Mouse (Mus musculus) bone marrow, adult 2 months (tissue): ENCODE data around the gene Cdhr4. TPM values are rescaled to one million over a fixed set of nuclear protein-coding genes. Genes with fewer than 3 reads are reported as not detected.

Experiments
- H3K27ac ChIP-seq: fragments of 200-500 bp; 2 replicates; pipeline ENCODE4 v1.5.1; 2012; ENCODE audit warnings: low read depth, mild to moderate bottlenecking, control low read depth, inconsistent platforms, low read length; ENCODE audit not compliant: control insufficient read depth, poor library complexity, insufficient read depth
- H3K4me1 ChIP-seq: fragments of 200-500 bp; 2 replicates; pipeline ENCODE4 v1.6.1; 2011; ENCODE audit warnings: low read length; ENCODE audit not compliant: control insufficient read depth, insufficient read depth
- H3K4me3 ChIP-seq: fragments of 200-500 bp; replicated peaks from 2 replicates; pipeline ENCODE3; 2011; ENCODE audit warnings: mild to moderate bottlenecking, low read depth, low read length, control low read depth; ENCODE audit not compliant: control insufficient read depth
- CTCF ChIP-seq: fragments of 200-500 bp; IDR thresholded peaks from 2 replicates; pipeline ENCODE4 v1.5.1; 2011; ENCODE audit warnings: low read length, control low read depth; ENCODE audit not compliant: control insufficient read depth, insufficient read depth
- POLR2A ChIP-seq: fragments of 200-500 bp; IDR thresholded peaks from 2 replicates; pipeline ENCODE4 v1.6.1; 2011; ENCODE audit warnings: low read depth, mild to moderate bottlenecking, control low read depth, low read length, borderline replicate concordance; ENCODE audit not compliant: control insufficient read depth
- WGBS: fragments of 180-500 bp; shearing (Covaris S2); methylation state at CpG from one replicate; pipeline ENCODE4 v1.1.7; 2018; 5-methylcytosine and 5-hydroxymethylcytosine counted together
- polyA plus RNA-seq: library from polyadenylated mRNA; stranded (reverse); fragments of >200 nt; gene quantifications from 2 replicates; pipeline ENCODE4 v1.2.4, GENCODE M21; 2011; ENCODE audit warnings: low replicate concordance; ENCODE audit not compliant: missing spikeins, insufficient read depth, insufficient read length

Cdhr4 gene
- polyA plus RNA-seq, 1 experiment: 23.4 TPM

DNA sequence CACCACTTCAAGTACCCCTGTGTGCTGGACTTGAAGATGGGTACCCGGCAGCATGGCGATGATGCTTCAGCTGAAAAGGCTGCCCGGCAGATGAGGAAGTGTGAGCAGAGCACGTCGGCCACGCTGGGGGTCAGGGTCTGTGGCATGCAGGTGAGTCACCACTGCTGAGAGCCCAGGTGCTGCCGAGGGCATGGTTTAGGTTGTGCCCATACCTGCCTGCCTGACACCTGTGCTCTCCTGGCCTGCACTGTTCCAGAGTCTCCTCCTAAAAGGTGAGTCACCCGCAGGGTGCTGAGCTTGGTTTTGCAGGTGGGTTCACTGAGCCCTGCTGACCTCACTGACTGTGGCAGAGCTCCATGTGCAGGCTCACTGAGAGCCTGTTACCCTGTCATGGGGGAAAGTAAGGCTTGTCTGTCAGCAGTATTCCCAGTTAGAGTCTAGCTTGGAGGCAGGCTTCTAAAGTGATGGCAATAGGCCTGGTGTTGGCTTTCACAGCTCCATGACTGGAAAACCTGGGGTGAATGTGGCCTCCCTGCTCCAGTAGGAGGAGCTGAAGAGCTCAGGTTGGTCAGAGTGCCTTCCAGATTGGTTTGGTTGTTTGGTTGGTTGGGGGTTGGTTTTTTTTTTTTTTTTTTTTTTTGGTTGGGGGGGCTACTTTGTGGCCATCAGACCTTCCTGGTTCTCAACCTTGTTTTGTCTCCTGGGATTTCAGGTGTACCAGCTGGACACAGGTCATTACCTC is 52.6 kb downstream of the Cdhr4 start:
- Histone ChIP-seq H3K4me1 (peaks cover 2% of the 10 kb centered on the region), H3K4me3 (no peak overlapping the region), H3K27ac (no peak overlapping the region)
- 97% methylated on average over 8 of the region's 8 CpGs for WGBS
- TF ChIP-seq POLR2A (no peak), CTCF (0 out of 2 replicates have a peak, but pooled peaks have one; percentile 19)

DNA sequence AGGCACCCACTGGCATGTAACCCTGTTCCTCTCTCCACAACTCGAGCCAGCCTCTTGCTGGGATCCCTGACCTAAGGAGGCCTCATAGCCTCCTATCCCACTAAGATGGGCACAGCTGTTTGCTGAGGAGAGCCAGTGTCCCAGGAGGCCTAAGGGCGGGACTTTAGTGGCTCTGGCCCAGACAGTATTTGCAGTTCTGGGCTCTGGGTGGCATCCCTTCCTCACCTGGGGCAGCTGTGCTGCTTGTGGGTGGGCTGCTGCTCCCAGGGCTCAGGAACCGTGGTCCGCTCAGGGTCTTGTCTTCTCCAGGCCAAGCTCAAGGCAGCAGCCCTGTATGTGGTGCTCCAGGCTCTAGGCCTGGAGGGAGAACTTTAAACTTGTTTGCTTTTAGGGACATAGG is 54.3 kb downstream of the Cdhr4 start:
- TF ChIP-seq POLR2A (no peak), CTCF (no peak)
- Histone ChIP-seq H3K27ac (no peak overlapping the region), H3K4me1 (peaks cover 2% of the 10 kb centered on the region), H3K4me3 (no peak overlapping the region)
- 86% methylated on average over 4 of the region's 4 CpGs for WGBS

DNA sequence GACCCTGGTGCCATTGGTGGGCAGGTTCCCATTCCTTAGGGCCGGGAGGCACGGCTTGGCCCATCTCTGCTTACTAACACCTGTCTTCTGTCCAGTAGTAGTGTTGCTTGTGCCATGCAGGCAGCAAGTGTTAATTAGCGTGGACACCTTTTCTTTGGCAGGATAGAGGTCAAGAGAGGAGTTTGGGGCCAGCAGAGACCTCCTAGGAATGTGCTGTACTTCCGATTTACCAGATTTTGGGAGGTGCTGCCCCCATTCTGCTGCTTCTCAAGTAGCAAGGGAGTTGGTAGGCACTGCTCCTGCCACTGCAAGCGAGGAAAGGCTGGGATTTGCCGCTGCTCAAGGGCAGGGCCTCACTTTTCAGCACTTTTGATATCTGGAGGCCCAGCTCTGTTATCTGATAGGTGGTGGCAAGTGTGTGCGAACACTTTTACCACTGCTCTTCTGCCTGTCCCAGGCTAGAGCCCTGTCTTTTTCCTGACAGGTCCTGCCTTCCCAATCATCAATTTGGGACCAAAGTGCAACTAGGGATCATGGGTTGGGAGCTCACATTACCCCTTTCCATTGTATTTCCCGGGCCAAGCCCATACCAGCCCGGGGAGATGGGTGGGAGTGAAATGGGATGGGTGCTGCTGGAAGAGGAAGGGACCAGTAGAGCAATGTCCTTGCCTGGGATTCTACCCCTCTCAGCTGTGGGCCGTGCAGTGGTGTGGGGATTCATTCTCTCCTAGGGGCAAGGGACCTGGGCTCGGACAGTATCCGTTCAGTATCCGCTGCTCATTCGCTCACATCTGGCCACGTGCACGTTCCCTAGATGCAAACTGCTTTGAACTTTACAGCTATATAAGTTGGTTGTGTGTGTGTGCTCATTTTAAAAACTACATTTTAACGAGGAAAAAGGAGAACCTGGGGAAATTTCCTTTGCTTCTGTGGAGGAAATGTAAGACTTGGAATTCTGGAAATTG is 55.6 kb downstream of the Cdhr4 start:
- peaks cover 2% of the 10 kb centered on the region; the same call in 1 of the 2 replicates for H3K4me1 ChIP-seq
- H3K27ac ChIP-seq: peak overlapping the region; percentile 28
- TF ChIP-seq CTCF (no peak), POLR2A (no peak)
- H3K4me3 ChIP-seq: peak overlapping the region; percentile 60
- WGBS: 54% methylated on average over 17 of the region's 17 CpGs

DNA sequence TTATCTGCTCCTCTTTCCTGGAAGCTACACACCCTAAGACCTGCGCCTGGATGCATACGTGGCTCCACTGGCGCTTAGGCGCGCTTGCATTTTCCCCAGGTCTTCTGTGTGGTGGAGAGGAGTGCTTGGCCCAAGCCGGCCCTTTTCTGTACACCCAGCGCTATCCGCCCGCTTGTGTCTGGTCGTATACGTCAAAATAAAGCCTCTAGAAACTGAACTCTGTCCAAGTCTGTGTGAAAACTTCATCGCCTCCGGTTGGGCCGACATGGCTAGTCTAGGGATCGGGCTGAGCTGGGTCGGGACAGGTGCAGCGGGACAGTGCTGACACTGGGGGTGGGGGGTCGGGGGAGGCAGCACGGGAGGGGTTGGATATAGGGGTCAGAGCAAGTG is 56.3 kb downstream of the Cdhr4 start:
- 2% methylated on average over 19 of the region's 19 CpGs for WGBS
- H3K4me1 ChIP-seq: peaks cover 5% of the 10 kb centered on the region

DNA sequence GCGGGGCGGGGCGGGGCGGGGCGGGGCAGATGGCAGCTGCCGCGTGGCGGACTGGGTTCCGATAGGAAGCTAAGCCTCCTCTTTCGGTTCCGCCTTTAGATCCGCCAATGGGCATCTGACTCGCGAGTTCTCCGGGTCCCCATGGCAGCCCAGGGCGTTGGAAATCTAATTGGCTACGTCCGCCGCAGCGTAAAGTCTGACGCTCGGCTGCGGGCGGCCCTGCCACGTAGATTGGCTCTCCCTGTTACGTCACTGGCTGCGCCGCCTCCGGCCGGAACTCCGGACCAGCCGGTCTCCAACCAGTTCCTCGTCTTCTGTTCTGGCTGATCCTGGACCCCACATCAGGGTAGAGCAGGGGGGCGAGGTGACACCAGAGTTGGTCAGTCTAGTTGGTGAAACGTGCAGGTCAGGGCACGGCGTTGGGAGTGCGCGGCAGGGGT is 56.7 kb downstream of the Cdhr4 start, which contains the start of gene Gmppb:
Gene Gmppb (plus strand): TSS at position 227 of the 440 bp plus-strand sequence.
- peak; percentile 76; the same call in 1 of the 2 replicates for TF ChIP-seq POLR2A
- TF ChIP-seq CTCF: no peak
- H3K4me1 ChIP-seq: peaks cover 5% of the 10 kb centered on the region
- peak within 1 kb of the TSS; percentile 63 for H3K27ac ChIP-seq
- under 1% methylated on average over 39 of the region's 39 CpGs for WGBS
- peak within 1 kb of the TSS; percentile 95 for H3K4me3 ChIP-seq

More for the DNA sequence above, 56.3 kb downstream of the Cdhr4 start:
- Histone ChIP-seq H3K27ac (peak overlapping the region; percentile 28), H3K4me3 (peak overlapping the region; percentile 60)
- TF ChIP-seq POLR2A (no peak), CTCF (no peak)

Other genes starting within 250 kb of the Cdhr4 start
- gene Rbm5, start 221.5 kb upstream of the Cdhr4 start, polyA plus RNA-seq: 97.6 and 118 TPM in 2 replicates
- 78.4 and 110 TPM in 2 replicates for gene Rbm6, start 119.3 kb upstream of the Cdhr4 start, polyA plus RNA-seq
- 6.3 and 12.9 TPM in 2 replicates for gene Mon1a, start 104.3 kb upstream of the Cdhr4 start, polyA plus RNA-seq
- 0.20 and 0.75 TPM in 2 replicates for gene Mst1r, start 85.6 kb upstream of the Cdhr4 start, polyA plus RNA-seq
- gene Actl11, start 64.0 kb upstream of the Cdhr4 start, polyA plus RNA-seq: not detected in 2 replicates
- 0.87 TPM in 1 of 2 replicates, not detected in the other for gene Camkv, start 56.8 kb upstream of the Cdhr4 start, polyA plus RNA-seq
- gene Traip, start 42.4 kb upstream of the Cdhr4 start, polyA plus RNA-seq: 27.0 and 30.0 TPM in 2 replicates
- 138 and 310 TPM in 2 replicates for gene Uba7, start 17.0 kb upstream of the Cdhr4 start, polyA plus RNA-seq
- gene Gm20661, start 9.4 kb upstream of the Cdhr4 start, polyA plus RNA-seq: 4.7 TPM in 1 of 2 replicates, not detected in the other
- 27.9 and 32.3 TPM in 2 replicates for gene Inka1, start 6.6 kb upstream of the Cdhr4 start, polyA plus RNA-seq
- gene Gm20662, start 3.9 kb downstream of the Cdhr4 start, polyA plus RNA-seq: not detected in 2 replicates
- 54.3 and 99.5 TPM in 2 replicates for gene Ip6k1, start 10.0 kb downstream of the Cdhr4 start, polyA plus RNA-seq
- 9.9 and 17.9 TPM in 2 replicates for gene Gmppb, start 56.7 kb downstream of the Cdhr4 start, polyA plus RNA-seq
- 1.0 and 1.6 TPM in 2 replicates for gene Amigo3, start 60.7 kb downstream of the Cdhr4 start, polyA plus RNA-seq
- 2.0 and 10.1 TPM in 2 replicates for gene Mst1, start 87.9 kb downstream of the Cdhr4 start, polyA plus RNA-seq
- 296 and 393 TPM in 2 replicates for gene Rnf123, start 90.8 kb downstream of the Cdhr4 start, polyA plus RNA-seq
- gene Apeh, start 102.1 kb downstream of the Cdhr4 start, polyA plus RNA-seq: 159 and 206 TPM in 2 replicates
- gene Bsn, start 197.9 kb downstream of the Cdhr4 start, polyA plus RNA-seq: 1.1 and 1.9 TPM in 2 replicates